Mouse (Mus musculus): Measurements from ENCODE around the gene Cd70. TPM values are rescaled to one million over a fixed set of nuclear protein-coding genes. Genes with fewer than 3 reads are reported as not detected.
"Not testable (repeated sequence)": the region's sequence is repeated elsewhere in the genome, so short reads cannot be mapped to it uniquely, and the experiment has no call there.

Cd70 gene
- total RNA-seq, 4 experiments from 2014 or later = 0.55 TPM; not detected in 3

GRCm38 (mm10) chr17:57135635-57136034 is 13.9 kb downstream of the Cd70 start:
- DNase-seq (ENCODE audit: low spot score in 2 of 2) = no peak

GRCm38 (mm10) chr17:57134693-57135092 is 14.9 kb downstream of the Cd70 start:
- DNase-seq (ENCODE audit: low spot score in 2 of 2) = no peak

- not testable (repeated sequence) for DNase-seq (ENCODE audit: low spot score in 2 of 2)
Observed at GRCm38 (mm10) chr17:57134021-57134420, 15.6 kb downstream of the Cd70 start.

- no peak for DNase-seq (ENCODE audit: low spot score in 2 of 2)
Observed at GRCm38 (mm10) chr17:57131793-57132192, 17.8 kb downstream of the Cd70 start.

GRCm38 (mm10) chr17:57125853-57126622 is 23.5 kb downstream of the Cd70 start:
- no peak for DNase-seq (ENCODE audit: low spot score in 2 of 2)

GRCm38 (mm10) chr17:57124792-57125191 is 24.8 kb downstream of the Cd70 start:
- no peak for DNase-seq (ENCODE audit: low spot score in 2 of 2)

GRCm38 (mm10) chr17:57123192-57124118 is 26.1 kb downstream of the Cd70 start:
- no peak for DNase-seq (ENCODE audit: low spot score in 2 of 2)

- DNase-seq (ENCODE audit: low spot score in 2 of 2) = no peak
Observed at GRCm38 (mm10) chr17:57121856-57122255, 27.7 kb downstream of the Cd70 start.

- DNase-seq (ENCODE audit: low spot score in 2 of 2) = no peak
Observed at GRCm38 (mm10) chr17:57118524-57119349, 30.8 kb downstream of the Cd70 start.

- no peak for DNase-seq (ENCODE audit: low spot score in 2 of 2)
Observed at GRCm38 (mm10) chr17:57116801-57117200, 32.8 kb downstream of the Cd70 start.

GRCm38 (mm10) chr17:57112768-57113474 is 36.7 kb downstream of the Cd70 start:
- no peak for DNase-seq (ENCODE audit: low spot score in 2 of 2)

- no peak for DNase-seq (ENCODE audit: low spot score in 2 of 2)
Observed at GRCm38 (mm10) chr17:57110005-57110404, 39.6 kb downstream of the Cd70 start.

GRCm38 (mm10) chr17:57108666-57109171 is 40.9 kb downstream of the Cd70 start:
- no peak for DNase-seq (ENCODE audit: low spot score in 2 of 2)

GRCm38 (mm10) chr17:57108040-57108665 is 41.4 kb downstream of the Cd70 start:
- DNase-seq (ENCODE audit: low spot score in 2 of 2) = no peak

- no peak for DNase-seq (ENCODE audit: low spot score in 2 of 2)
Observed at GRCm38 (mm10) chr17:57107064-57107463, 42.5 kb downstream of the Cd70 start.

- DNase-seq (ENCODE audit: low spot score in 2 of 2) = no peak
Observed at GRCm38 (mm10) chr17:57106035-57106368, 43.6 kb downstream of the Cd70 start.

GRCm38 (mm10) chr17:57105181-57106034 is 44.2 kb downstream of the Cd70 start, which contains the start of gene Tnfsf9:
TSS of gene Tnfsf9 (plus strand) at chr17:57105325.
- DNase-seq (ENCODE audit: low spot score in 2 of 2) = peak in 1 of 2 experiments; percentile 25

- DNase-seq (ENCODE audit: low spot score in 2 of 2) = no peak
Observed at GRCm38 (mm10) chr17:57104496-57104895, 45.1 kb downstream of the Cd70 start.

GRCm38 (mm10) chr17:57102276-57102675 is 47.3 kb downstream of the Cd70 start:
- DNase-seq (ENCODE audit: low spot score in 2 of 2) = no peak

All from left cerebral cortex, adult 8-10 months (tissue).